Mouse (Mus musculus) naive thymus-derived CD4-positive, alpha-beta T cell, adult 2 months (primary cell): Measurements from ENCODE around the gene Atp11a.

ENCODE experiments used
- DNase-seq: peaks from one replicate; pipeline ENCODE4 v3.0.0-alpha.2; 2011; ENCODE audit warnings: low read depth

Atp11a gene

DNA sequence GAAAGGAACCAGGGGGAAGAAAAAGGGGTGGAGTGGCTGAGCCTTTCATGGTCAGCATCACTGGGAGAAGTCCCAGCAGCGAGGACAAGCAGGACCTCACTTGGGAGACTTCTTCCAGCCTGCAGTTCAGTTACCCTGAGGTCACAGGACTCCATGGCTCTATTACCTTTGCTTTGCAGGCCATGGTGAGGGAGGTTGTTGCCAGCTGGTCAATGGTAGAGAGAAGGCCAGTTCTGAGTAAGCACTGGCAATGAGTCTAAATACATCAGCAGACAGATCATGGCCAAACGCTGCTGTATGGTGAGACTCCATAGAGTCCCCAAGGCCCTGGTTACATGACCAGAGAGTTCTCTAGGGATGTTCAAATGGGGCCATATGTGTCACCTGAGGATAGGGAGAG is 15.5 kb downstream of the Atp11a start:
- DNase-seq, result no peak

DNA sequence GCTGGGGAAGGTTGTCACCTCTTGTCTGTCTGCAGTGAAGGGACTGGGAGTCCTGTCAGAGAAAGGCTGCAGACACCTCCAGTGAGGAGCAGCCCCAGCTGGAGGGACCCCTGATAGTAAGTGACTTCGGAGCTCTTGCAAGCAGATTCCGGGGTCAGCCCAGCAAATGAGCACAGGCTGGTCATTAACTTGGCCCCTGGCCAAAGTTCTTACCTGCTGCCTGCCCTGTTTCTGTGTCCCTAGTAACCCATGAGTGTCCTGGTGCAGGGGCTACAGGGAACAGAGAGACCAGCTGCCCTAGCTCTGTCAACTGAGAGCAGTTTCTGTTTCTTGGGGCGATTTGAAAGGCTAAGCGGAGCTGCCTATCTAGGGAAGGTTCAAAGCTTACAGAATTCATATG is 17.1 kb downstream of the Atp11a start:
- DNase-seq, result no peak

DNA sequence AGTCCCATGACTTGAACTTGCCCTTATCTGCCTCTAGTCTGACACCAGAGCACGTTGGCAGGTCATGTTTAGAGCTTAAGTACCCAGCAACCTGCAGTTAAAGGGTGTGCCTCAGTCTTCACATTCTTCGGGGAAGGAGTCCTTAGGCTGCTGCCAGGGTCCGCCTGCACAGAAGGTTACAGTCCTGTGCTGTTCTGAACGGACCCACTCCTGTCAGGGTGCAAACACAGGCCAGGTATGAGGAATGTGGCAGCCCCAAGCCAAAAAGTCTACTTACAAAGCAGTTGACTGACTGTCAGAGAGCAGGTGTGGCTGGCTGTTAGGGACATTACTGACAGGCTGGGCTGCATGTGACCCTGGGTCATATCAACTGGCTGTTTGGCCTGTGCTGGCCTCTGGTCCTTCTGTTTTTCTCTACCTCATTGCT is 18.1 kb downstream of the Atp11a start:
- no peak for DNase-seq

DNA sequence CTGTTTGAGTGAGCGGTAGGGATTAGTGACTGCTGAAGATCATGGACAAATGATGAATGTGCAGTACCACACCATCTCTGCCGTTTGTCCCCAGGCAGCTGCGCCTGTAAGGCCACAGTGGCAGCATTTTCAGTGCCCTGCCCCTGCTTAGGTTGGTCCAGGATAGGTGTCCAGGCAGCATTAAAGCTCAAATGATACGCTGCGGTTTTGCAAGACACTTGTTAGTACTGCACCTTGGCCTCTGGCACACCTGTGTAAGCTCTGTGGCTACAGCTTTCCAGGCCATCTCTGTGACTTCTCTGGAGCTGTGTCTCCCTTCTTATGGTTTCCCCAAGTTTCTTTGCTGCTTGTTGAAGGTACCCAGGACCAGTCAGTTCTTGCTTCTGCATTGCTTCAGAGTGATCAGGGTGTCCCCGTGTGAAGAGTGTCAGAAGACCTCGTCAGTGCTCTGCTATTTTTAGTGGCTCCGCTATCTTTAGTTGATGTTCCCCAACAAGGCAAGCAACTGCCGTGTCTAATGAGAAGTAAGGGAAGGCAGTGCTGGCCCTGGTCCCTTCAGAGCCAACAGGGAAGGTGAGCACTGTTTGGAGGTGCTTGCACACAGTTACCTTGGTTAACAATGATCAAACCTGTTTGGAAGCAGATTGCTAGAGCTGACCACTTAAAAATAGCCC is 18.6 kb downstream of the Atp11a start:
- DNase-seq, result no peak

DNA sequence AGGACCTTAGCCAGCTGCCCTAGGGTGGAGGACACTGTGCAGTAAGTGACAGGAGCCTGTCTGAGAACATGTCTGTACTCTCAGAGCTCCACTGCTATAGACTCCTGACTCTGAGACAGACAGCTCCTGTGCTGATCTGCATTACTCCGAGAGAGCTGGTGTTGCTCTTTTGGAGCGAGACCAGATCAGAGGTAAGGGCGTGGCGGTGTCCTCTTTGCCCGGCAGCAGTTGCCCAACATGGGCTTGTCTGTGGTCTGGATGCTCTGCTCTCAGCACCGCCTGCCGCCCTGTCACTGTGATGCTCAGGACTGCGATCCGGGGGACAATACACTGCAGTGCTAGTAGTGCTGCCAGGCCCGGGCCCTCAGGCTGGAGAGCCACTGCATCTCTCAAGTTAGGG is 19.4 kb downstream of the Atp11a start:
- no peak for DNase-seq

DNA sequence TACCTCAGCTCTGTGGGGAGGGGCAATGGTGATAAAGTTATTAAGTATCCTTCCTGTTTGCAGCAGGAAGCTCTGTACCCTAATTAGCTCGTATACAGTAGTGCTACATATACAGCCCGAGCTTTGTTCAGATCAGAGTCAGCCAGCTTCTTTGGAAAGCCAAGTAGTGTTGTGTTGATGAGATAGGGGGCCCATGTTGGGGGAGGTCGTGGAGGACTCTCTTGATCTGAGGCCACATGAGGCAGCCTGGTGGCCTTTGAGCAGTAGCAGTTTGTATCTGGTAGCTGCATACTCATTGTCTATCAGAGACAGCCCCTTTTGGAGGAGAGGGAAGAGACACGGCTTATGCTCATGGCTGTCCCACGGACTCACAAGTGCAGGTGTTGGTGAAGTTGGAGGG is 20.4 kb downstream of the Atp11a start:
- DNase-seq, result no peak

DNA sequence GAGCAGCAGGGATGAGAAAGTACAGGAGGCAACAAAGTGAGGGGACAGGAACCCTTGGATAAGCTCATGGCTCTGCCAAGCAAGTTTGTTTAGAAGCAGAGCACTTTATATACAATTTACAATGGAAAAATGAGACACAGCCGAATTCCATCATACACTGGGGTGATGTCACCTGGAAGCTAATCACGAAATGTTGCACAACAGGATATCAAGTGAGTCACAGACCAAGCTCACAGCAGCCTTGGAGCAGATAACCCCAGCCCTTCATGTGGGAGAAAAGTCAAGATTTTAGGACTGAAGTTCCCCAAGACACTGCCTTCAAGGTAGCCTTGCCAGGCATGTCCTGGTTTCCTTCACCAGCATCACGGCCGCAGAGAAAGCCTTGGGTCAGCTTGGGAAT is 22.7 kb downstream of the Atp11a start:
- no peak for DNase-seq

DNA sequence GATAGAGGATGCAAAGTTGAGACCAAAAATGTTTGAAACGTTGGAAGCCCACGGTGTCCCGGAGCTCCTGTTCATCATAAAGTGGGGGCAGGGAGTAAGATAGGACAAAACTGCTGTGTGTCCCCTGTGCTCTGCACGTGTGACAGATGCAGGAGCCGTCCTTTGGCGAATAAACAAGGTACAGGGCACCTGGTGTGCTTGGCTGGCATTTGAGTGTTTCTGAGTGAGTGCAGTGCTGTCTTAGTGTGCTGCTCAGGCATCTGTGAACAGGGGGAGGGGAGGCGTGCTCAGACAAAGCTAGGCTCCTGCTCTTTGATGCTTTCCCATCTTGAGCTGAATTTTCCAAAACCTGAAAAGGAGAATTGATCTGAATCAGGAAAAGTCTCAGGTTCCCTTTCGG is 28.7 kb downstream of the Atp11a start:
- no peak for DNase-seq

DNA sequence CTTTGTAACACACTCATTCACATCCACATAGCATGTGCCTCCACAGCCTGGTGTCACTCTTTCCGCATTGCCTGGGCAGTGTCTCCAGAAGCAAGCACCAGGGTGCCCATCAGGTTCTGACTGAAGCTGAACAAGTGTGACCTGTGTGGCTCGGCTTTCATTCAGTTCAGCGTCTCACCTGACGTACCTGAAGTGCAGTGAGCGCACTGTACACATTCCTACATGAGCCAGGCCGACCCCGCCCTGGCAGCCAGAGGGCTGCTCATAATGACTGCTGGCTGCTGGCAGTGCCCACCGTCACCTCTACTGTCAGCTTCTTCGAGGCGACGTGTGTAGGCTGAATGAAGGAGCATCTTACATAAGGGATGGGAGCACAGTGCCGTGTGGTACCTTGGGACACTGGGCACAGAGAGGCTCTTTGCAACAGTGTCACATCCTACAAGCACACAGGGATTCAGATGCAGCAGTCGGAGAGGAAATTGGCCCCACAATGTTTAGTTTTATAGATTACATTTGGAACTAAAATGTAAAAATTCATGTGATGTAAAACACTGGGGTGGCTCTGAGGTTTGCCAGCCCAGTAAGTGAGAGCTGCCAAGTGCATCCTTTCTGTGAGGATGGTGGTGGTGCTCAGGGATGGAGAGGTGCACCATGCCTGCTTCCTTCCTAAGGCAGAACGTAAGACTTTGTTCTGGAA is 29.6 kb downstream of the Atp11a start:
- DNase-seq, result no peak

DNA sequence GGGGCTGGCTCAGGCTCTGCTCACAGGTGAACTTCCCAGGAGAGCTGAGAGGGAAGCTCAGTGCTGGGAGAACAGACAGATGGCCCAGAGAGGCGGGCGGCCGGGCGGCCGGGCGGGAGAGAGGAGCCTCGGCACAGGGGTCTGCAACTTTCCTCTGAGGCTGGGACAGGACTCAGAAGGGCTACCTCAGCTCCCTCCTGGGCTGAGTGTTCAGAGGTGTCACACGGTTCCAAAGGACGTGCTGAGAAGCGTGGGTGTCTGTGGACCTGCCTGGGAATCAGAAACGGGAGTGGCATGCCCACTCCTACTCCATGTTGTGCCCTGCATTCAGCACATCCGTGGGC is 30.1 kb downstream of the Atp11a start:
- DNase-seq, result no peak

DNA sequence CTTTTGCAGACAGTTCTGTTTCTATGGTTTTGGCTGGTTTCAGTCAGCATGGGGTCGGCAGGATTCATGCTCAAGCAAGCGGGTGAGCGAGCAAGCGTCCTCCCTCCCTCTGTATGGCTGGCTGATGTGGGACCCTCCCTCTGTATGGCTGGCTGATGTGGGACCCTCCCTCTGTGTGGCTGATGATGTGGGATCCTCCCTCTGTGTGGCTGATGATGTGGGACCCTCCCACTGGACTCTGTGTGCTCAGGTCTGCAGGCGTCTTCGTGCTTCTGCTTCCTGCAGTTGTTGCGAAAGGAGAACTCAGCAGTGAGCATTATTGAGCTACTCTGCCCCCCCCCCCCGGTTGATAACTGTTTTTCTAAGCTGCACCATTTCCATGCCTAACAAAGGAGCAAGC is 30.6 kb downstream of the Atp11a start:
- DNase-seq, result no peak

DNA sequence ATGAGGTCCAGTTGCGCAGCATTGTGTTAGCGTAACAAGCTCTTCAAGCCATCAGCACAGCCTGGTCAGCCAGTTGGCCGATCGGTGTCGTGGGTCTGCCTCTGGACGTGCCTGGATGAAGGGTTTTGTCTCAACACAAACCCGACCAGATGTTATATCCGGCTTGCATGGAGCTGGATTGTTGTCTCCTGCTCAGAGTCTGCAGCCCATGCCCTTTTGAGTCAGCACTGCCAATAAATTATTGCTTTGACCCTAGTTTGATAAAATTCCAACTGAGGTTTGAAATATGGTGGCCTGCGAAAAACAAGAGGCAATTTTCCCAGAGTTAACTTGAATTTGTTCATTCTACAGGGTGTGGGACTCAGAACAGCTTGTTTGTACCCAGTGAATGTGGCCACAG is 31.9 kb downstream of the Atp11a start:
- no peak for DNase-seq

DNA sequence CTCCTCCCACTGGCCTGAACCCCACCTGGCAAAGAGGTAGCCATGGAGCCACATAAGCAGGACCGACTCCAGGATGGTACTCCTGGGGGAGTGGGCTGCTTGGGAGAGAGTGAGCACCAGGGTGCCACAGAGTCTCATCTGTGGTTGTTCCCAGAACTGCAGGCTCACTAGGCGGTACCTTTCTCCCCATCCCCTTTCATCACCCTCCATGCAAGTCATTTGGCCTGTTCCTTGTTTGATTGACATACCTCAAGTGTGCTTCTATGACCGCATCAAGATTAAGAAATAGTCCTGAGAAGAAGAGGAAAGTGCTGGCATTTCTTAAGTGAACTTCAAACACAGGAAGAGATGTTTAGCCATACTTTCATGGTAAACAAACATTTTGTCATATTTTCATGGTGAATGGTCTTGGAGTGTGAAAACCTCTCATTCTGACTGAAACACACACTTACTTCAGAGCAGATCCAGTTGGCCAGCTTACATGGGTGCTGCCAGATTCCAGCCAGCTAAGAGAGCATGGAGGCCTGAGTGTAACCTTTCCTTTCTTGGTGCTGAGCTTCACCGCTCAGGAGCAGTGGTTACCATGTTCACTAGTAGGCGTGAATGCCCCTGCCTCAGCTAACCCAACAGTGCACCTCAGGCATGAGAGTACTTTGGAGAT is 38.3 kb downstream of the Atp11a start:
- DNase-seq, result no peak

DNA sequence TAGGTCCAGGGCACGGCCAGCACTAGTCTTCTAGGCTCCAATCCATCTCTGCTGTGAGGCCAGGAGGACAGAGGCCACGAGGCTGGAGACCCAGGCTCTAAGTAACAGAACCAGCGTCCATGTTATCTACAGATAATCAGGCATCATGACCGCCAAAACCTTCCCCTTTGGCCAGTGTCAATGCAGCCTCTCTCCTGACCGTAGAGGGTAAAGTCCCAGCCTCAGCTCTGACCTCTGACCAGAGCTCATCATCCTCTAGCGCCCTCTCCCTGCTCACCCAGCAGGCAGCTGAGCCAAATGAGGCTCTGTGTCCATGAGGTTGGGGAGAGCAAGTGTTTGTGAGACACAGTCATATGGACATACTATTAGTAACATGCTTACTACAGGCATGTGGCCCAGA is 42.3 kb downstream of the Atp11a start:
- DNase-seq, result no peak

DNA sequence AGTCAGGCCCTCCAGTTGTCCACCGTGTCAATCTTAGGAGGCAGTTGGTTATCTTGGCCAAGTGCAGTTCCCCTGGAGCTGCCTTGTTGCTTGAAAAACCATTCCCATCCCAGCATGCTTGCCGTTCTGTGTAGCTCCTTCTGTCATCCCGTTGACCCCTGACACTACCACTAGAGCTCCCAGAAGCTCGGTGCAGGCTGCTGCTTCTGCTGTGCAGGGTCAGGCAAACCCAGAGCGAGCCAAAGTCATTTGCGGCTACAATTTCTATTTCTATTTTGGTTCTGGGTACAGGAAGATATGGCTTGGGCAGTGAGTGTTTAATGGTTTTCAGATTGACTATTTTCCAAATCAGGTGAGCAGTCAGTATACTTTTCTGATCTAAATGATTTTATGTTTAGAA is 43.0 kb downstream of the Atp11a start:
- DNase-seq, result no peak

DNA sequence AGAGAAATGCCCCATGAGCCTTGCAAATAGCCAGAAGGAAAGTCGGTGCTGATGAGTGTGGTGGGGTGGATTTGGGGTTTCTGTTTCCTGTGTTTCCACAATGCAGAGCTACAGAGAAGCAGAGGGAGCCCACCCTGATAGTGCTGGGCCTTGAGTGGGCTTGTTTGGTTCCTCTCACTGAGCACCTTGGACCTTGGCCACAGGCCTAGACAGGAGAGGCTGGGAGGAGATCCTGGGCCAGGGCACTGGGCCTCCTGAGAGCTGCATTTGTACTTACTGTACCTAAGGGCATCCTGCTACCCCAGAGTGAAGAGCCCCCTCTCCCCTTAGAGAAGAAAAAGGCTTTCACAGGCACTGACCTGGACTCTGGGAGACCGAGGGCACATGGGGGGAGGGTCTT is 43.4 kb downstream of the Atp11a start:
- DNase-seq, result no peak

DNA sequence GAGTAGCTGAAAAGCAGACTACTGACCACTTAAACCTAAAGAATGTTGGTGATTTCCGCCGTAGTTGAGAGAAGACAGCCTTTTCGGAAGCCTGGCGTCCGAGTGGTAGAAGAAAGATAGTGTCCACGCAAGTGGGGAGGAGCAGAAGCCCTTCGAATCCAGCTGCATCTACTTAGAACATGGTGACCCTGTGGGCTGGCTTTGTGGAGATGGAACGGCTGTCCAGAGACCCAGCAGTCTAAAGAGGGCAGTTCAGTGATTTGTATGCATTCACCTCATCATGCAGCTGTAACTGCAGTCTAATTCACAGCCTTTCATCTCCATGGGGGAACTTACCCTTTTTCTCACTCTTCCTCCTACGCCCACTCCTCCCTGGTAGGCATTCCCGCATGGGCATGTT is 44.8 kb downstream of the Atp11a start:
- DNase-seq, result no peak

DNA sequence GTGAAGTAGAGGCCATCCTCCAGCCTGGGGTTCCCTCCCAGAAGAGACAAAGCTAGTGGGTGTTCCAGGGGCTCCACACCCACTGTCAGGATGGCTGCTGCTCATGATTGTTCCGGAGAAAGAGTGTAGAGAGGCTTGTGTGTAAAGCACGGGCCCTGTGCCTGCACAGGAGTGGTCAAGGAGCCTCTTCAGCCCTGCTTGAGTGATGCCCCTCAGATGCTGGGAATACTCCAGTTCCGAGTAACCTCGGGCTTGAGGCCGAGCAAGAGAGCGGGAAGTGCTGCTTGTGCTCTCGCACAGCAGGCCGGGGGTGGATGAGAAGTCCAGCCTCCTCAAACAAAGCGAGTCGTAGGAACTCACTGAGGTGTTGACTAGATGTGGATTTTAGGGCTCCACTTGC is 46.3 kb downstream of the Atp11a start:
- no peak for DNase-seq

DNA sequence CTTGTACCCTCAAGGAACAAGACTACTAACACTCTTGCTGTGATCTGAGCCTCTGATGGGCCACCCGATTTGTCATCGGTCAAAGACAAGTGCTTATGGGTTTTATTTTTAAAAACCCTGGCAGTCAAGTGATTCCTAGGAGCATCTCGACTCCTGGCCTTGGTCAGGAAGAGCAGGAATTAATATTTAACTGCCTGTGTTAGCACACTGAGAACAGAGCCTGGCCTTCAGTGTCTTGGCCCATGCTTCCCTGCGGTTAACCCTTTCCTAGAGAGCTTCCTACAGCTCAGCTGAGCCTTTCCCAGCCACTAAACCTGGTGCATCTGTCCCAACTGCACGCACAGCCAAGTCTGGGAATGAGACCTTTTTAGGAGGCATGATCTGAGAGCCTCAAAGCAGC is 48.1 kb downstream of the Atp11a start:
- DNase-seq, result no peak

DNA sequence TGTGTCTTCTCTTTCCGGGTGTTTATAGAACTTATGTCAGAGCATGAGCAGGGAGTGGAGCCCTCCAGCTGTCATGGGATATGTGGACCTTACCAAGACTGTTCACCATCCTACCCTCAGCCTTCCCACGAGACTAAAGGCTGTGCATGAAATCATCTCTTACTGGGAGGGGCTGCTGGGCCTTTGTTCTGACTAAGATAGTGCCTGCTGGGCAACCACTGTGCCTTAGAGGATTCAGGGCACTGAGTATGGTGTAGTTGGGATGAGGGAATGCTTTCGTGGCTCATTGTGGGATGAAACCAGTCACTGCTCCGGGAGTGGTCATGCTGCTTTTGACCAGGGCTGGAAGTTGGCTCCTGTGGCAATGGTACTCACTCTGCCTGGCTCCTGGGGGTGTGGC is 48.8 kb downstream of the Atp11a start:
- DNase-seq, result no peak

DNA sequence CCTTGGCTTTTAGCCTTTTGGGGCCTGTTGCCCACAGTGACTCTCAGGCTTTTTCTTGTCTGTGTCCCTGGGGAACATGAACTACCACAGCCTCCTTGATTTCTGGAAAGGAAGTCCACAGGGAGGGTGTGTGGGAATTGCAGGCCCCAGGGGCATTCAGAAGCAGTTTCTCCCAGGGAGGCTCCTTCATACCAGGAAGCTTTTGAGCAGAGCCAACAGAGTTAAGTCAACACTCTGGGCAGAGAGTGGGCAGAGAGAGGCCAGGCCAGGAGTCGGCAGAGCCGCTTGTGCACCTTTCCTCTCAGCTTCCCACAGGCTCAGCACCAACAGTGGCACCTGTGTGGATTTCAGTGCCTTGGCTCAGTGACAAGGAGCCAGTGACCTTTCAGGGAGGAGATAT is 51.2 kb downstream of the Atp11a start:
- DNase-seq, result no peak

DNA sequence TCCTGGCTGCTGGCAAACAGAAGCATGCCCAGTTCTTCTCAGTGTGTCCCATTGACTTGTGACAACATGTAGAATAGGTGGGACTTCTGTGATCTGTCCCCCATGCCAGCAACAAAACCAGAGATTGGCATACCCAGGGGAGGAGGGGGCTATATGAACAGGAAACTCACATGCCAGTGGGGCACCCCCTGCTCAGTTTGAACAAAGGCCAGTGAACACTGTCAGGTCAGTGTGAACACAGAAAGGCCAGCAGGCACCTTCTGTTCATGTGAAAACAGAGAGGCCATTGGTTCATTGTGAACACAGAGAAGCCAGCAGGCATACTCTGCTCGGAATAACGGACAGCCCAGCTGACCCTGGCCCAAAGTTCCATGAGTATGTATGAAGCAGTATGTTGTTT is 52.7 kb downstream of the Atp11a start:
- DNase-seq, result no peak

DNA sequence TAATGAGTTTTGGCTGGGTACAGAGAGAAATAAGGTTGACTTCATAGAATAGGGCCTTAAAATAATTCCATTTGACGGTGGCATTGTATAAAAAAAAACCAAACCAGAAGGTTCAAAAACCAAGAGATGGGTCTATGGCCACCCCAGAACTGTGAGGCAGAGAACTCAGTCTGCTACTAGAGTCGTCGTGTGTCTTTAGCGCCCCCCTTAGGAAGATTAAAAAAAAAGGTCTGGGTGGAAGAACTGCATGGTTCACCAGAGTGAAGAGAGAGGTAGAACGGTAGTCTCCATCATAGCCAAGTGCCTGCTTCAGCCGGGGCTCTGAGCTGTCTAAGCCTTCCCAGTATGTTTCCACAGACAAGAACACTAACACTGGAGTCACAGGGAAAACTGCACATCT is 54.4 kb downstream of the Atp11a start:
- no peak for DNase-seq

DNA sequence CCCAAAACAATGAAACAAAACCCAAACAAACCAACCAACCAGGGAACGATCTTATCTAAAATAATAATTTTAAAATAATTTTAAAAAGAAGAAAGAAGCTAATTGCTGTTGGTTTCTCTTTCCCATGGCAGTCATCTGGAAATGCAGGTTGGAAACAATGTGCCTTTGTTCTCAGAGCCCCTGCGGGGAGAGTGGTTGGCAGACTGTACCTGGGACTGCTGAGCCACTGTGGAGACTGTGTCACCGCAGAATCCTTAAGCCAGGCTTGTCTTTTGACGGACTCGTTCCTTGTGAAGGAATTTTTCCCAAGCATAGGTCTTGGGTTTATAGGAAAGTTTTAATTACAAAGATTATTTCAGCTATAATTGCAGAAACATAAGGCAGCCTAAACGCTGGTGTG is 59.6 kb downstream of the Atp11a start:
- DNase-seq, result no peak
